Mouse (Mus musculus) erythroblast, embryonic 14.5 days (primary cell): ENCODE data around the gene Fosl1.

Source experiments
- GATA1 ChIP-seq: IDR thresholded peaks from 2 replicates; pipeline ENCODE4 v1.6.1; 2012; ENCODE audit warnings: low read length, inconsistent platforms, mixed read lengths
- TAL1 ChIP-seq: IDR thresholded peaks from 3 replicates; pipeline ENCODE4 v1.6.1; 2012; ENCODE audit warnings: low read length, inconsistent platforms, mixed read lengths

DNA sequence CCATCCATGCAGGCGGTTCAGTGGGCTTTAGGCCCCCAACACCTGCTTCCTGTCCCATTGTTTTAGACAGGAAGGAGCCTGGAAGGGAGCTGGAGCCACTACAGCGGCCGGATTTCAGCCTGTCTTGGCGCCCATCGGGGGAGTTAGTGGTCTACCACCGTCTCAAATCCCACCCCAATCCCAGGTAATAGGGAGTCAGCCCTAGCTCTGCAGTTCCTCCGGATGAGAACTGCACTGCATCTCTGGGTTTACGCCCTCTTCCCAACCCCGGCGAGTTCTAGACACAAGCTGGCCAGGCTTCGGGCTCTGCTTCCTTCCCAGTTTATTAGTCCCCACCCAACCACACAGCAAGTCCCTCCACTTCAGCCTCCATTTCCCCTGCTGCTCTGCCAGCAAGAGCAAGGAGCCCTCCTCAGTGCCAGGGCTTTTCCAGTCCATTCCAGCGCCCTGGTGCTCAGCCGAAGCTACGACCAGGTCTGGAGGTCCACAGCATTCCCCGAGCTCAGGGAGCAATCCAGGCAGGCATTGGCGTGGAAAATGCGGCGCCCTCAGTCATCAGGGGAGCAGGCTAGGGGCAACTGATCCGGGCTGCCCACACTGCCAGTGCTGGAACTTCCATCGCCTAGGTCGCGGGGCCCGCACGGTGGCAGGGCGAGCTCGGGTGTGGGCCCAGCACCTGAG, 9.0 kb downstream of the Fosl1 start:
- TF ChIP-seq TAL1 (no peak), GATA1 (no peak)
